Mouse (Mus musculus): ENCODE data around the gene Gm20388.

DNA sequence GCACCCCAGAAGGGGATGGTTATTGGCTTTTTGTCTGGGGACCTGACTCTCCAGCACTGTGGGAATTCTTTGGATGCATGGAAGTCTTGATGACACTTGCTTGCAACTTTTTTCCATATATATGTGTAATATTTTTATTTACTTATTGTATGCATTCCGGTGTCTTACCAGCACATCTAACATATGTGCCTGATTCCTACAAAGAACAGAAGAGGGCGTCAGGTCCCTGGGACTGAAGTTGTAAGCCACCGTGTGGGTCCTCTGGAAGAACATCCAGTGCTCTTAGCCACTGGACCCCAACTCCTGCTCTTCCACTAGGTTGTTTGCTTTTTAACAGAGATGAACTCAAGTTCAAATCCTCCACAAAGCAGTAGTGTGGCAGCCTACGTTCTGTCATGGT, 459.8 kb downstream of the Gm20388 start:
- TF ChIP-seq CTCF (IDR thresholded peaks at IDR 0.05; ENCODE audit: low read depth): peak; percentile 34
- TF ChIP-seq EP300 (IDR thresholded peaks at IDR 0.05; ENCODE audit: low read depth): no peak
